Mouse (Mus musculus): ENCODE results near the gene Irf1.

DNA sequence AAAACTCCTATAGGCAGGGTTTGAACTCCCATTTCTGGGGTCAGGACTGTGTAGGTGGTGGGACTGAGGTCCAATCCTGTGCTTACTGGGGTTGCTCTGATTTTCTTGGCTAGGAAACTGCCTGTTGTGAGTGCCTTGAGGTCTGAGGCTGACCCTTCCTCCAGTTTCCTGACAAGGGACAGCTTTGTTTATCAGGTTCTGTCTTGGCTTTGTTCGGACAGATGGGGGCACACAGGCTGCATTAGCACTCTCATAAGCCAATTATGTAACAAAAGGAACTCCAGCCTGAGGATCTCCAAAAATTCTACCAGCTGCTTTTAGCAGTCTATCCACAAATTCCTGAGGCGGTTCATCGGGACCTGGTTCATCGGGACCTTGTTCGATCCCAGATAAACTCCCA, 27.5 kb upstream of the Irf1 start:
- TF ChIP-seq POLR2A (IDR thresholded peaks at IDR 0.05; ENCODE audit: low read depth, low read length) (no peak), CTCF (conservative IDR thresholded peaks at IDR 0.05; ENCODE audit: insufficient read depth, insufficient read length, low read depth, low read length) (peak; percentile 38)

Data from kidney, adult 2 months (tissue).